Mouse (Mus musculus) embryonic facial prominence, embryonic 15.5 days (tissue): ENCODE data around the gene Zkscan16. TPM values are rescaled to one million over a fixed set of nuclear protein-coding genes. Genes with fewer than 3 reads are reported as not detected.

Experiments
- ATAC-seq: fragments of 200-750 bp; cut with Nextera tagmentation; 2 replicates; pipeline ENCODE4 v1.8.0; 2017; ENCODE audit warnings: low read depth, moderate TSS enrichment; ENCODE audit not compliant: insufficient number of reproducible peaks, low FRiP score, low TSS enrichment
- H3K27ac ChIP-seq: fragments of 300-500 bp; sonication (generic); replicated peaks from 2 replicates; pipeline ENCODE4 v1.5.1; 2015; ENCODE audit warnings: mild to moderate bottlenecking, inconsistent platforms
- H3K27me3 ChIP-seq: fragments of 300-500 bp; sonication (generic); 2 replicates; pipeline ENCODE4 v1.6.1; 2015; ENCODE audit warnings: inconsistent platforms
- H3K36me3 ChIP-seq: fragments of 300-500 bp; sonication (generic); 2 replicates; pipeline ENCODE4 v1.6.1; 2015; ENCODE audit warnings: mild to moderate bottlenecking, inconsistent platforms
- H3K4me1 ChIP-seq: fragments of 300-500 bp; sonication (generic); 2 replicates; pipeline ENCODE4 v1.6.1; 2015; ENCODE audit warnings: inconsistent platforms
- H3K4me2 ChIP-seq: fragments of 300-500 bp; sonication (generic); replicated peaks from 2 replicates; pipeline ENCODE4 v1.6.1; 2015; ENCODE audit warnings: mild to moderate bottlenecking, inconsistent platforms
- H3K4me3 ChIP-seq: fragments of 300-500 bp; sonication (generic); replicated peaks from 2 replicates; pipeline ENCODE4 v1.5.1; 2015; ENCODE audit warnings: mild to moderate bottlenecking, inconsistent platforms
- H3K9ac ChIP-seq: fragments of 300-500 bp; sonication (generic); 2 replicates; pipeline ENCODE4 v1.6.1; 2015; ENCODE audit warnings: inconsistent platforms
- H3K9me3 ChIP-seq: fragments of 300-500 bp; sonication (generic); replicated peaks from 2 replicates; pipeline ENCODE4 v1.6.1; 2016; ENCODE audit warnings: inconsistent platforms
- WGBS: fragments of 180-500 bp; shearing (Covaris S2); methylation state at CpG from one replicate; pipeline ENCODE4 v1.1.7; 2015; 5-methylcytosine and 5-hydroxymethylcytosine counted together
- polyA plus RNA-seq: library from polyadenylated mRNA; unstranded; fragments of >200 nt; fragmentation: Nextera tagmentation; extraction: Ambion mirVana; gene quantifications from 2 replicates; pipeline ENCODE4 v1.2.1, GENCODE M21; 2015

Gene Zkscan16
- polyA plus RNA-seq, 1 experiment from 2014 or later, result 0.80 TPM

DNA sequence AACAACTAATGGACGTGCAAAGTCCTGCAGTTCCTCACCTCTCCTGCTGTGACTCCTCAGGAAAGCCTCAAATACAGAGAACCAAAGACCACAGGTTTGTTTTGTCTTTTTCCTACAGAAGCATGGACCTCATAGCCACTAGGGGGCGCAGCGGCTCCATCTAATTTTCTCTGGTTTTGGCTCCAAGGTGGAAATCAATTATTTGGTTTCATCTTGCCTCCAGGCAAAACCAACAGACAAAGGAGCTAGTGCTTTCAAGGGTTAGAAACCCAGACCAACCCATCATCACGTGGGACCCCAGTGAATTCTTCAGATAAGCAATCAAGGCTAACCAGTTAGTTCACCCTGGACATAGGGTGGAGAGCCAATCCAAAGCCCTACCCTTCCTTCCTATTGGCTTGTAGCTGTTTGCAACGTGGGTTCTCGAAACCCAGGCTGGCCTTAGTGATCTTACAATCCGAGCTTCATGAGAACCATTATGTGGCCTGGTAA, 41.8 kb downstream of the Zkscan16 start:
- WGBS, result 21% methylated on average over 7 of the region's 7 CpGs
- no peak overlapping the region for H3K27ac ChIP-seq
- H3K27me3 ChIP-seq, result no peaks in the 10 kb centered on the region
- no peak overlapping the region for H3K4me3 ChIP-seq
- H3K4me2 ChIP-seq, result no peak overlapping the region
- H3K9me3 ChIP-seq, result no peaks in the 10 kb centered on the region
- H3K9ac ChIP-seq, result no peak overlapping the region
- H3K36me3 ChIP-seq, result peaks cover 4% of the 10 kb centered on the region; the same call in 1 of the 2 replicates
- ATAC-seq, result no peak
- peaks cover 12% of the 10 kb centered on the region for H3K4me1 ChIP-seq

DNA sequence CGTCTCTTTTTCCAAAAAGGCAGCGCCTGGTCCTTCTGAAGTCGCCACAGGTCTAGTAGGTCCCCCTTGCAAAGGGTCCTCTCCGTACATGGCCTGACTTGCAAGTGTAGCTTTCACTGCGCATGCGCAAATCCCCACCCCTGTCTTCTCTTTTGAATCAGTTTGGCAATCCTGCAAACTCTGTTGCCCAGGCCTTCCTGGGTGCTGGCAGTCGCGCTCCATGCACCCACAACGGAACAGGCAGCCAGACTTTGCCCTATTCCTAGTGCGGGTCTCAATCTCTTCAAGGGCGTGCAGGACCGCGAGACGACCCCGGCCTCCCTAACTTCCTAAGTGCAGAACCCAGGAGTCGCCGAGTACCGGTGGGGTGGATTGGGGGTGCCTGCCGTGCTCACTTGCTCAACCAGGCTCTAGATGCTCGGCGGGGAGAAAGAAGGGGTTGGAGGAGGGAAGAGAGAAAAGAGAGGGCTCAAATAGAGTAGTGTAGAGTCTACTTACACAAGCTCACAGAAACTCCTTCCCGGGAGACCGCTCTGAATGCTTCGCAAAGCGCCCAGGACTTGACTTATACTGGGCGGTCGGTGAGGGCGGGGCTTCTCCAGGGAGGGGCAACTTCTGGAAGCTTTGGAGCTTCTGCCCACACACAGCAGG, 43.2 kb downstream of the Zkscan16 start, which contains the start of gene Ptgr1:
Gene Ptgr1 (minus strand): TSS at position 580 of the 651 bp plus-strand sequence.
- no peaks in the 10 kb centered on the region for H3K9me3 ChIP-seq
- peak within 1 kb of the TSS; percentile 66 for H3K4me3 ChIP-seq
- H3K4me2 ChIP-seq, result peak within 1 kb of the TSS; percentile 84
- no peaks in the 10 kb centered on the region for H3K27me3 ChIP-seq
- peaks cover 12% of the 10 kb centered on the region for H3K4me1 ChIP-seq
- ATAC-seq, result peak; percentile 64; the same call in 1 of the 2 replicates
- peaks cover 4% of the 10 kb centered on the region; the same call in 1 of the 2 replicates for H3K36me3 ChIP-seq
- peak within 1 kb of the TSS; percentile 69; the same call in 1 of the 2 replicates for H3K27ac ChIP-seq
- H3K9ac ChIP-seq, result peak within 1 kb of the TSS; percentile 60
- WGBS, result 2% methylated on average over 28 of the region's 28 CpGs

DNA sequence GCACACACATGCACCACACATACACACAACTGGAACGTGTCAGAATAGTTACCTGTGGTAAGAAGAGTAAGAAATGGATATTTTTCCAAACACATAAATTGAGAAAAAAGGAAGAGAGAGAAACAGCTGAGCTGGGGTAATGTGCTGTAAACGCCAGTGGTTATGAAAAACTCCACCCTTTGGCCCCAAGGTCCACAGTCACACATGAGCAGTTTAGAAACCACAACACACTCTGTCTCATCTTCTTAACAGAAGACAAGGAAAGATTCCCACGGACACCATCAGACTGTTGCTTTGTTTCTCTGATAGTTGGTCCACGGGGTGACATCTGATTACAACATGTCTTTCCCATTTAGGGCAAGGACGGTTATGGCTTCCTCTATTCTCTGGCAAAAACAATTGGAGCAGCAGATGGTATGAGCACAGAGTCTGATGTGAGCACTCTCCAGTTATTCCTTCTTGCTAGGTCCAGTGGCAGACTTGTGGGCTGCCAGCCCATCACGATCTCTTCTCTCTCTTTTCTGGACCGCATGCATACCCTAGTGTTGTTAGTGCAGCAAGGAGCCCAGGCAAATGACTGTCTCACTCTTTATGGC, 46.0 kb downstream of the Zkscan16 start:
- 79% methylated on average over 7 of the region's 7 CpGs for WGBS
- H3K36me3 ChIP-seq, result no peaks in the 10 kb centered on the region
- H3K9me3 ChIP-seq, result no peaks in the 10 kb centered on the region
- no peaks in the 10 kb centered on the region for H3K27me3 ChIP-seq
- no peak overlapping the region for H3K4me2 ChIP-seq
- no peak overlapping the region for H3K4me3 ChIP-seq
- ATAC-seq, result no peak
- H3K9ac ChIP-seq, result no peak overlapping the region
- H3K4me1 ChIP-seq, result peaks cover 12% of the 10 kb centered on the region
- no peak overlapping the region for H3K27ac ChIP-seq

DNA sequence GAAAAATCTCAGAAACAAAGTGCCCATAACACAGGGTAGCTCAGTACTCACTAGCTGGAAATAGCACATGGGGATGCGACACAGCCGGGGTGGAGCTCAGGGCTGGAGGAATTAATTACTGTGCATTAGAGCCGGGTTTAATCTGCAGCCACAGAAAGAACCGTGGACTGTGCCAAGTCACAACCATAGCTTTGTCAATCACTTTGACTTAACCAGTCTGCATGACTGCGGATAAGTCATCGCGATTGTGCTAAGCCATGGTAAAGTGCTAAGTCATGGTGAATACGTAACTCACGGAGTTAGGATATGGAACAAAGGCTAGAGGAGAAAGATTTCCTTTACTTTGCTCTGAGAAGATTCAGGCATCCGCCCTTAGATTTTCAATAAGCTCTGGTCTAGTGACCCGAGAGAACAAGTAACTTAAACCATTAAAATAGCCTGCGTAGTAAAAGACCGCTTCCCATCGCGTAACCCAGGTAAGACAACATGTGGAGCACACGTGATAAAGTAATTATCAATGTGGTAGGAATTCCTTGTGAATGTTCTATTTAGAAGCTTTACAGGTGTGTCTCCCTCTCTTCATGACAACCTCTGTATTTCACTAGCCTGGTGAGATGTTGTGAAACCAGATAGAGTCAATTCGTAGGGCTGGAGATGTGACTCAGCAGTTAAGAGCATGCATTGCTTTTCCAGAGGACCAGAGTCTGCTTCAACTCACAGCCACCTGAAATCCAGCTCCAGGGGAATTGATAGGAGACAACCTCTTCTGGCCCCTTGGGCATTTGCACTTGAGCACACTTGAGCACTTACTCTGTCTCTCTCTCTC, 47.4 kb downstream of the Zkscan16 start:
- H3K27me3 ChIP-seq, result no peaks in the 10 kb centered on the region
- H3K4me1 ChIP-seq, result peaks cover 12% of the 10 kb centered on the region
- no peak overlapping the region for H3K4me2 ChIP-seq
- H3K9ac ChIP-seq, result no peak overlapping the region
- H3K9me3 ChIP-seq, result no peaks in the 10 kb centered on the region
- 80% methylated on average over 17 of the region's 17 CpGs for WGBS
- ATAC-seq, result no peak
- H3K4me3 ChIP-seq, result no peak overlapping the region
- no peaks in the 10 kb centered on the region for H3K36me3 ChIP-seq
- no peak overlapping the region for H3K27ac ChIP-seq

DNA sequence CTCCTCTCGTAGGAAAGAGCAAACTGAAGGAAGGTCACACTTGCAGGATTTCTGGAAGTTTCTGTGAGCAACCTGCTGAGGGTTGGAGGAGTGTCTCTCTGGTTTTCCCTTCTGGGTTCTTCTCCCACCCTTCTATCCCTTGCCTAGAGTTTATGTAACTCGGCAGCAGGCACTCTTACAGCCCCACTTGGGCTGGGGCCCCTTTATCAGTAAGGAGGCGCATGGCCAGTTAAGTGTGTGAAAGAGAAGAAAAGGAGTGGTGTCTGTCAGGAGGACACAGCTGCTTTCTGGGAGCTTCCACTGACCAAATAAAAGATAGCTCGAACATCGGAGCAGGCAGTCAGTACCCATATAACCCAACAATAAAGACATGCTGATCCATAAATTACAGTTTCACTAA, 48.8 kb downstream of the Zkscan16 start:
- WGBS, result 78% methylated on average over 5 of the region's 5 CpGs
- ATAC-seq, result no peak

DNA sequence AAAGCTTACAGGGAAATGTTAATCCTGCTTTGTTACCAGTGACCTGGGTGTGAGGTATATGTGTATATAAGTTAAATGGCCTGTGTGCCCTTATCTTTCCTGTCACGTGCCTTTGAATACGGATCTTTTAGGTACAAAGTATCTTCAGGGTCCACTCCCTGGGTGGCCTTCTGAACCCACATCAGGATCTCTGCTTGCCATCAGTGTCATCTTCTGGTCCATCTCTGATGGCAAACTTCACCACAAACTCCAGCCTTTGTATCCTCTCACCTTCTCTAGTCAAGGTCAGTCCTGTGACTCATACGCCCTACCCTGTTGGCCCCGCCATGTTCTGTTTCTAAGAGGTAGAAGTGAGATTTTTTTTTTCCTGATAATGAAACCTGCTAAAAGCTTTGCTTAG, 51.3 kb downstream of the Zkscan16 start, which contains the start of gene Dnajc25:
Gene Dnajc25 (plus strand): TSS at position 301 of the 400 bp plus-strand sequence.
- H3K27me3 ChIP-seq, result no peaks in the 10 kb centered on the region
- WGBS, result 91% methylated on average over 4 of the region's 4 CpGs
- no peaks in the 10 kb centered on the region for H3K9me3 ChIP-seq
- no peaks in the 10 kb centered on the region for H3K36me3 ChIP-seq
- no peak within 1 kb of the TSS for H3K4me3 ChIP-seq
- H3K27ac ChIP-seq, result no peak within 1 kb of the TSS
- ATAC-seq, result no peak
- H3K9ac ChIP-seq, result no peak within 1 kb of the TSS
- no peaks in the 10 kb centered on the region for H3K4me1 ChIP-seq
- H3K4me2 ChIP-seq, result no peak within 1 kb of the TSS

More for the DNA sequence above, 48.8 kb downstream of the Zkscan16 start:
- Histone ChIP-seq H3K4me3 (no peak overlapping the region), H3K27ac (no peak overlapping the region), H3K4me2 (no peak overlapping the region), H3K36me3 (no peaks in the 10 kb centered on the region), H3K9ac (no peak overlapping the region), H3K27me3 (no peaks in the 10 kb centered on the region), H3K4me1 (peaks cover 5% of the 10 kb centered on the region; the same call in 1 of the 2 replicates), H3K9me3 (no peaks in the 10 kb centered on the region)

DNA sequence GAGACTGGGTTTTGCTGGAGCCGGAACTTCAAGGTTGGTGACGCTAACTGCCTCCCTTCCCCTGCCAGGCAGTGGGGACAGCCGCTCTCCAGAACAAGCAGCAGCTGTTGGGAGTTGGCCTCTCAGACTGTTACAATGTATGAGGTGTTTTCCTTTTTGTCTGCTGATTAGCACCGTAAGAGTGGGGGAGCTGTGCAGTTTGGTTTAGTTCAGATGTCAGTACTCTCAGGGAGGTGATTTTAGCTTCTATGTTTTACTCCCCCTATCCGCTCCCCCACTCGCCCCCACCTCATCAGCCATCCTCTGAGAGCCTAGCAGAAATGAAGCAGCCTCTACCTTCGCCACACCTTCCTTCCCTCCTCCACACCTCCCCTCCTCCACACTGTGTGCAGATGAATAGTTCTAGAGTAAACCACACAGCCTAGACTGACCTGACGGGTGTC, 51.8 kb downstream of the Zkscan16 start:
- H3K27ac ChIP-seq, result no peak overlapping the region
- H3K36me3 ChIP-seq, result no peaks in the 10 kb centered on the region
- no peak overlapping the region for H3K4me2 ChIP-seq
- H3K27me3 ChIP-seq, result no peaks in the 10 kb centered on the region
- ATAC-seq, result no peak
- no peak overlapping the region for H3K4me3 ChIP-seq
- no peak overlapping the region for H3K9ac ChIP-seq
- H3K4me1 ChIP-seq, result no peaks in the 10 kb centered on the region
- 72% methylated on average over 8 of the region's 8 CpGs for WGBS
- H3K9me3 ChIP-seq, result no peaks in the 10 kb centered on the region

DNA sequence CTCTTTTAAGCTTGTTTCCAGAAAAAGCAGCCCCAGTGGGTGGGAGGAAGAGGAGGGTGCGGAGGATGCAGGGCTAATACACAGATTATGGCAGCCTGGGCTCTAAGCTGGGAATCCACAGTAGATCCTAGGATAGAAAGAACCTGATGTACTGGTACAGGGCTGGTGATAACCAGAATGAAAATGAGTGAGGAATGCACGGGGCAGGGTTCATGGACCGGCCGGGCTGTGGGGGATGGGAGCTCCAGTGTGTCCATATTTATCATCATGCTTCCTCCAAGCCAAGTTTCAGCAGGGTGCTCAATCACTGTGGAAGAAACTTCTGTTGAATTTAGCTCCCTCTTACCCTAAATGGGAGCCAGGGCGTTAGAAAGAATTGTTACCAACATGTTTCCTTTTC, 53.7 kb downstream of the Zkscan16 start:
- no peaks in the 10 kb centered on the region for H3K27me3 ChIP-seq
- H3K4me3 ChIP-seq, result no peak overlapping the region
- no peaks in the 10 kb centered on the region for H3K4me1 ChIP-seq
- 80% methylated on average over 5 of the region's 5 CpGs for WGBS
- no peak overlapping the region for H3K27ac ChIP-seq
- no peaks in the 10 kb centered on the region for H3K36me3 ChIP-seq
- H3K9ac ChIP-seq, result no peak overlapping the region
- no peaks in the 10 kb centered on the region for H3K9me3 ChIP-seq
- H3K4me2 ChIP-seq, result no peak overlapping the region
- ATAC-seq, result no peak

DNA sequence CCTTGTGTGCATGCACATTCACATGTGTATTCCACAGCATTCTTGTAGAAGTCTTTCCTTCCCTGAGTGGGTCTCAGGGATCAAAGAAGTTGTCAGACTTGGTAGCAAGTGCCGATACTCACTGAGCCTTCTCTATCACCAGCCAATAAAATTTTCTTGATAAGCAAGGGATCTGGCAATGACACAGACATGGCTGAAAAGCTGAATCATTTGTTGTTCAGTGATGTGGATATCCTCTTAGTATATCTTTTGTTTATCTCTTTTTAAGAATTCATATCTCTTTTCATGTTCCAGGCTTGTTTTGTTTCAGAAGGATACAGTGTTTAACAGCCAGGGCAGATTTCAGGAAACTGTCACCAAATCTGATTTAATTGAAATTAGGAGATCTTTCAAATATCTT, 55.3 kb downstream of the Zkscan16 start:
- Histone ChIP-seq H3K36me3 (no peaks in the 10 kb centered on the region), H3K4me1 (peaks cover 5% of the 10 kb centered on the region), H3K4me3 (no peak overlapping the region), H3K27me3 (no peaks in the 10 kb centered on the region), H3K27ac (no peak overlapping the region), H3K4me2 (no peak overlapping the region), H3K9ac (no peak overlapping the region), H3K9me3 (no peaks in the 10 kb centered on the region)
- WGBS, result 87% methylated on average over 1 of the region's 1 CpGs
- no peak for ATAC-seq

DNA sequence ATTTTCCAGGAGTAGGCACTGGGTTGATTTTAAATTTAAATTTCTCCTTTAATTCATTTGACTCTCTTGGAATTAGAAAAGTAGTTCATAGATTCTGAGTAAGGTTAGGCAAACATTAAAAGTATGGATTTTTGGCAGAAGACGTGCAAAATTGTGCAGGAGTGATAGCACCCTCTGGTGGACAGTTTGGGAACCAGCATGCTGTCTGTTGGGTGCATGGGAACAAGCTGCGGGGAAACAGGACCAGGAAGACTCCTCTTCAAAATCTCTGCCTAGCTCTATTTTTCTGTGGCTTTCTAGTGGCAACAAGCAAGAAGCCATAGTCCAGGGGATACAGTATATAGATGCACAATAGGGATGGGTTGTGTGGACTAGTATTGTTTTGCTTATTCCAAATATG, 56.3 kb downstream of the Zkscan16 start:
- 4% methylated on average over 2 of the region's 2 CpGs for WGBS
- no peaks in the 10 kb centered on the region for H3K36me3 ChIP-seq
- ATAC-seq, result no peak
- no peak overlapping the region for H3K27ac ChIP-seq
- no peak overlapping the region for H3K4me2 ChIP-seq
- no peaks in the 10 kb centered on the region for H3K9me3 ChIP-seq
- H3K4me1 ChIP-seq, result peaks cover 14% of the 10 kb centered on the region
- no peak overlapping the region for H3K9ac ChIP-seq
- H3K4me3 ChIP-seq, result no peak overlapping the region
- no peaks in the 10 kb centered on the region for H3K27me3 ChIP-seq

DNA sequence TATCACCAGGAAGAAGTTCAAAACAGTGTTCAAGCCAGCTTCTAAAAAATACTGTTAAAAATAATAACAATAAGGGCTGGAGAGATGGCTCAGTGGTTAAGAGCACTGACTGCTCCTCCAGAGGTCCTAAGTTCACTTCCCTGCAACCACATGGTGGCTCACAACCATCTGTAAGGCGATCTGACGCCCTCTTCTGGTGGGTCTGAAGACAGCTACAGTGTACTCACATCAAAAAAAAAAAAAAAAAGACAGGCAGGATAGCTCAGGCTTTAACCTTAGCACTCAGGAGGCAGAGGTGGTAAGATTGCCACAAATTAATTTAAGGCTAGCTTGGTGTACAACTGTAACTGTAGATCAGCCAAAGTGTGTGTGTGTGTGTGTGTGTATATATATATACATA, 57.2 kb downstream of the Zkscan16 start:
- Histone ChIP-seq H3K4me2 (no peak overlapping the region), H3K9ac (no peak overlapping the region), H3K4me3 (no peak overlapping the region), H3K27me3 (no peaks in the 10 kb centered on the region), H3K9me3 (no peaks in the 10 kb centered on the region), H3K4me1 (peaks cover 22% of the 10 kb centered on the region), H3K36me3 (no peaks in the 10 kb centered on the region), H3K27ac (no peak overlapping the region)
- no peak for ATAC-seq
- whole genome bisulfite sequencing, result 0% methylated on average over 2 of the region's 2 CpGs
